Mouse (Mus musculus): ENCODE results near the gene Cdh22.

- TF ChIP-seq POLR2A (IDR thresholded peaks at IDR 0.05; ENCODE audit: borderline replicate concordance, extremely low read depth, insufficient read depth, insufficient read length, poor library complexity, severe bottlenecking): no peak
- no peak for TF ChIP-seq CTCF (IDR thresholded peaks at IDR 0.05; ENCODE audit: borderline replicate concordance, extremely low read depth, insufficient read depth, insufficient read length)
Observed at GRCm38 (mm10) chr2:165136049-165136448, 98.6 kb downstream of the Cdh22 start.

All from brain, embryonic 14.5 days (tissue).